Mouse (Mus musculus) bone marrow, adult 2 months (tissue): ENCODE measurements around the gene Dtnb.

Experiments
- CTCF ChIP-seq: fragments of 200-500 bp; IDR thresholded peaks from 2 replicates; pipeline ENCODE4 v1.5.1; 2011; ENCODE audit warnings: low read length, control low read depth; ENCODE audit not compliant: control insufficient read depth, insufficient read depth
- POLR2A ChIP-seq: fragments of 200-500 bp; IDR thresholded peaks from 2 replicates; pipeline ENCODE4 v1.6.1; 2011; ENCODE audit warnings: low read depth, mild to moderate bottlenecking, control low read depth, low read length, borderline replicate concordance; ENCODE audit not compliant: control insufficient read depth

- no peak for TF ChIP-seq CTCF
- no peak for TF ChIP-seq POLR2A
Observed at GRCm38 (mm10) chr12:3746369-3746768, 174.2 kb downstream of the Dtnb start.
